Mouse (Mus musculus) thymus, postnatal 0 days (tissue): ENCODE results near the gene Calcb. TPM values are rescaled to one million over a fixed set of nuclear protein-coding genes. Genes with fewer than 3 reads are reported as not detected.

Experiments used
- DNase-seq: peaks from one replicate; pipeline ENCODE4 v3.0.0-alpha.2; 2015; ENCODE audit warnings: low spot score
- polyA plus RNA-seq: library from polyadenylated mRNA; unstranded; fragments of >200 nt; fragmentation: Nextera tagmentation; extraction: Ambion mirVana; gene quantifications from 2 replicates; pipeline ENCODE4 v1.2.1, GENCODE M21; 2015

Calcb gene
- 19.4 and 19.5 TPM in 2 replicates for polyA plus RNA-seq

- DNase-seq, result no peak
Measured at GRCm38 (mm10) chr7:114718300-114718699, at the start of gene Calcb. Calcb (plus strand) TSS chr7:114718643.

- DNase-seq, result no peak
Measured at GRCm38 (mm10) chr7:114671405-114671804, 47.0 kb upstream of the Calcb start.

GRCm38 (mm10) chr7:114672697-114673096 is 45.7 kb upstream of the Calcb start:
- DNase-seq, result peak; percentile 20

- peak; percentile 15 for DNase-seq
Measured at GRCm38 (mm10) chr7:114692339-114692738, 26.1 kb upstream of the Calcb start.

GRCm38 (mm10) chr7:114700871-114701270 is 17.6 kb upstream of the Calcb start:
- DNase-seq, result no peak

- no peak for DNase-seq
Measured at GRCm38 (mm10) chr7:114706716-114707115, 11.7 kb upstream of the Calcb start.

- DNase-seq, result no peak
Measured at GRCm38 (mm10) chr7:114707398-114707797, 11.0 kb upstream of the Calcb start.

GRCm38 (mm10) chr7:114710419-114710818 is 8.0 kb upstream of the Calcb start:
- no peak for DNase-seq

GRCm38 (mm10) chr7:114712523-114712922 is 5.9 kb upstream of the Calcb start:
- no peak for DNase-seq

GRCm38 (mm10) chr7:114719381-114720131 is 1.1 kb downstream of the Calcb start:
- DNase-seq, result peak; percentile 28

GRCm38 (mm10) chr7:114729696-114730095 is 11.3 kb downstream of the Calcb start:
- peak; percentile 30 for DNase-seq

- no peak for DNase-seq
Measured at GRCm38 (mm10) chr7:114731175-114731574, 12.7 kb downstream of the Calcb start.

- peak; percentile 25 for DNase-seq
Measured at GRCm38 (mm10) chr7:114731700-114732099, 13.3 kb downstream of the Calcb start.

- DNase-seq, result no peak
Measured at GRCm38 (mm10) chr7:114736256-114736655, 17.8 kb downstream of the Calcb start.

GRCm38 (mm10) chr7:114738166-114738565 is 19.7 kb downstream of the Calcb start:
- no peak for DNase-seq

GRCm38 (mm10) chr7:114740360-114741165 is 22.1 kb downstream of the Calcb start:
- DNase-seq, result peak; percentile 79

- no peak for DNase-seq
Measured at GRCm38 (mm10) chr7:114743022-114743780, 24.8 kb downstream of the Calcb start, which contains the start of gene Insc. Insc (plus strand) TSS chr7:114743694.

GRCm38 (mm10) chr7:114744639-114745245 is 26.3 kb downstream of the Calcb start:
- DNase-seq, result no peak

GRCm38 (mm10) chr7:114745481-114746271 is 27.2 kb downstream of the Calcb start:
- no peak for DNase-seq

GRCm38 (mm10) chr7:114747596-114747995 is 29.2 kb downstream of the Calcb start:
- no peak for DNase-seq
